Mouse (Mus musculus) A20 (cell line): ENCODE results near the gene Lrrc4.
A peak's percentile ranks its signal among the peaks of the same experiment; 100 is the strongest.

Experiments
- DNase-seq: peaks from one replicate; pipeline ENCODE4 v3.0.0-alpha.2; 2011; ENCODE audit warnings: low read depth, low spot score

Gene Lrrc4

DNA sequence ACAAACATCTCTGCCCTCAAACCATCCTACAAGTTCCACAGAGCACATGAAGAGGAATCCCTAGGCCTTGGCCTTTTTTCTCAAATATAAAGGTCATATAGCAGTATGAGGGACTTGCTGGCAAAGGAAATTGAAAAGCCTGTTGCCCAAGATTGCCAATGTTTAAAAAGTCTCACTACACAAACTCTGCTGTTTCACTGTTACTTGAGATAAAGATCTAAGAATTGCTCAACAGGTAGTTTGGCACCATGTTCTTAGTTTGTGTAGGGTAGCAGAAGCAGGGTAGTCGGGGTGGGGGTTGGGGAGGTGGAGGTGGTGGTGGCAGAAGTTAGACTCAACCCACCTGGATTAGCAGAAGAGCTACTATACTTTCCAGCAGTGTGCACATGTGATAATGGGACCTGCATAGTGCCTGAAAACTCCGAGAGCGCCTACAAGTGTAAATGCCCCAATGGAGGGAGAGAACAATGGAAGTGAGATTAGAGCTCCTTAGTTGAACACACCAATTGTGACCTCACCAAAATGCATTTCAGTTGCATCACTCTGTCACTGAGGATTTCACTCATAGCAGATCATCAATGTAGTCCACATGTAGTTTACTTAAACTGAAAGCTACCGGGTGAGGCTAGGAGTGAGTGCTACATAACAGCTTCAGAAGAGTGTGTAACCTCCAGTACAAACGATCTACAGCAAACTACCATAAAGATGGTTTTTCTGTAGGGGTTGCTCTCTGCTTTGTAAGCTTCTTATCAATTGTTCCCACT is 97.5 kb downstream of the Lrrc4 start:
- DNase-seq, result no peak

DNA sequence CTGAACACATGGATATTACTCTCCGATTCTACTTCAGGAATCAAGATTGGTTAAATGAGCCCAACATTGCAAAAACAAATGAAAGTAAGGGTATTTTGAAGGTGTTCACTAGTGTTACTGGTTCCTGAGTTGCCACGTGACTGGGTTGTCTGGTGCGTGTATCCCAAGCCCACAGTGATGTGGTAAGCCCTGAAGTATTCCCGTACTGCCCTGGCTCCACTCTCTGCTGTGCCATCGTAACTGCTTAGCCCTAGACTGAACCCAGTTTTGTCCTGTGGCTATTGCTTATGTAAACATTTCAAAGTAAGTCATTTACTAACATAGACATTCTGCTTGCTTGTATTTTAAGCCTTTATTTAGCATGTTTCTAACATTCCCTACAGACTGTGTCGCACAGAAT is 100.3 kb downstream of the Lrrc4 start:
- DNase-seq, result no peak

DNA sequence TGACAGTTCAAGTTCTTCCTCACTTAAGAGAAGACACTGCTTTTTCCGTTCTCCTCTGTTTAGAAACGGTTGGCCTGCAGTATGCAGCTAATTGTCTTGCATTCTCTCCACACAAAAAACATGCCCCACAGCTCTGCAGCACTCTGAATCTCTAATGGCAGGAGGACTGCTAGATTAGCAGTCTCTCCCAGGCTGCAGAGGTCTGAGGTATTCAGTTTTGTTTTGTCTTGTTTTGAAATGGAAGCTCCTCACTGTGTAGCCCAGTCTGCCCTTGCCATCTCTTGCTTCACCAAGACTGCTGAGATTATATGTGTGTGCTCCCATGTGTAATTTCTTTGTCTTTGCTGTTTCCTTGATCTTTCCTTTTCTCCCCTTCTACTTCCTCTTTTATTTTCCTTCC is 101.9 kb downstream of the Lrrc4 start:
- DNase-seq, result no peak

DNA sequence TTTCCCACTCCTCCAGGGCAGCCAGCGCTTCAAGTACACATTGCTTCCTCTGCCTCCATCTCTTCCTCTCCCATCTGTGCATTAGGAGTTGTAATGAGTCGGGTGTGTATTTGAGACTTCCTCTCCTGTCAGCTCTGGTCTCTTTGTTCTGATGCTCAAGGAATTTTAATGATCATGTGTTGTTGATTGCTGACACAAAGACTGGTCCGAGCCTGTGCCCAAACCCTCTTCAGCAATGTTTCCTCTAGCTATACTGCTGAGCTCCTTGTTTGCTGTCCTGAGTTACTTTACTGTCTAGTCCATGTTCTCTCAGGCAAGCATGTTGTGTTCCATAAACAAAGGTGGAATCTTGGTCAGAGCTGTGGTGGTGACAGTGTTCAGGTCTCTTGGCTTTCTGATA is 102.3 kb downstream of the Lrrc4 start:
- no peak for DNase-seq

DNA sequence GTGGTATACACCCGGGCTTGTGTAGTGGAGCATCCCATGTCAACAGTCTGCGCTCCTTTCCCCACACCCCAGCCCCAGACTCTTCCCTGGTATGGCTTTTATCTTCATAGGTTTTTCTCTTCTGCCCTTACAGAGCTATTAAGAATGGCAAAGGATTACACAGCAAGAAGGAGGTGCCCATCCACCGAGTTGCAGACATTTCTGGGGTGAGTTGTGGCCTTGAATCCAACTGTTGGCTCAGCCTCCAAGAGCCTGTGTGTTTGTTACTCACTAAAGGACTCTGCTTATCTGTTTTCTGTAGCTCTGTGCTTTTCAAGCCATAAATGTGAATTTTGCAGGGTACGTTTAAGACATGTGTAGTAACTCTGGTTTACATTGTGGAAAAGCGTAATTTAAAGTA is 106.8 kb downstream of the Lrrc4 start:
- no peak for DNase-seq

DNA sequence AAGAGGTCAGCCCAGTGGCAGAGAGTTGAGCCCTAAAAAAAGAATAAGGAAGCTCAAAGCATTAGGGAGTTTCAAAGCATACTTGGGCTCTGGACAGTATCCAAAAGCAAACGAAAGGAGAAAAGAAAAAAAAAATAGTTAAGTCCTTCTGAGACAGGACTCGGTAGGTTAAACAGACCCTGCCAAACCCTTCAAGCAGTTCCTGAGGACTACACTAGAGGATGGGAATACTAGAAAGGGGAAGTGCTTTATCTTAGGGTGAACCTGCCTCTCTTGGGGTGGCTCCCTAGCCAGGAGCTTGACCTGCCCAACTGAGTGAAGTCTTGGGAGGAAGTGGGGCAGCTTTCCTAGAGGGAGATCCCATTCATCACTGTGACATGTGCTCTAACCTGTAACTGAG is 108.5 kb downstream of the Lrrc4 start:
- peak; percentile 36 for DNase-seq

DNA sequence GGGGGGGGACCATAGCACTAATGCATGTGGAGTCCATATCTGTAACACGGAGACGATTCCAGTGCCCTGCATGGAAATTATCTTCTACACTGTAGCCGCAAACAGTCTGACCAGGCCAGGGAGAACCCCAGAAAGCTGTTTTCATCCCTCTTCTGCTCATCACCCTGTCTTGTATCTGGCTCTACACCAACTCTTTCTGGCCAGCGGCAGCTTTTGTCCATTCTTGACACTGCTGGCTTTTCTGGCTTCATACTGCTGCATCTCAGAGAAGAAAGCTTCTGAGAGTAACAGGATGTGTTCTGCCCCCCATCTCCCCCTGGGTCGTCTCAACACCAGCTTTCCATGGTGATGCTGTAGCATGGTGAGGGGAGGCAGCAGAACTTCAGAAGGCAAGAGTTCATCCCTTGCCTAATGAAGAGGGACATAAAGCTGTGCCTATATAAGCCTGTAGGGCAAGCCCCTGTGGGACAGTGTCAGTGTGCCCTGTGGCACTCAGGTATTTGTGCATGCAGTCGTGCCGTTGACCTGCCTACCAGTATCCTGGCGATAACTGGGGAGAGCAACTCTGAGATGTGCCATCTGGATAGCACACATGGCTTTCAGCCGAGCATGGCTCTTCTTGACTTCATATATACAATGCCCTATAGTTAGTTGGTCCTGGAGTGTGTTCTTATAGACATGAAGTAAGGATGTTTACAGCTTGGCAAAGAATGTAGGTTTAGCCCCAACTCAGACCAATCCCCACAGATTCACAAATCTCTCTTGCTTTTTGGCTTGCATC is 111.0 kb downstream of the Lrrc4 start:
- no peak for DNase-seq

DNA sequence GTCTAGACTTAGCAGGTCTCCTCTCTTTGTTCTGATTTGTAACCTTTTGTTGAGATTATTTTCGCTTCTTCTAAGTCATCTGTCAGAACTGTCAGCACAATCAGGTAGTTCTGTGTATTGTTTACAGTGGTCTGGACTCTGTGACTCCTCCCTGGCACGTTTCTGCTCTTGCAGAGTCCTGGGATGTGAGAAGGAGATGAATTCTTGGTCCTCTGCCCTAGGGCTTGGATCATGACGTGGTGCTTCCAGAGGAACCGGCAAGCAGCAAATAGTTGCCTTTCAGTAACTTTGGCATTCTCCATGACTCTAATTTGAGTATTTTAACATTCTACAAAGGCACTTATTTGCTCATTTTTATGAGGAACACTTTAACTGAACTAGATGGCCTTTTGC is 113.7 kb downstream of the Lrrc4 start:
- DNase-seq, result no peak

DNA sequence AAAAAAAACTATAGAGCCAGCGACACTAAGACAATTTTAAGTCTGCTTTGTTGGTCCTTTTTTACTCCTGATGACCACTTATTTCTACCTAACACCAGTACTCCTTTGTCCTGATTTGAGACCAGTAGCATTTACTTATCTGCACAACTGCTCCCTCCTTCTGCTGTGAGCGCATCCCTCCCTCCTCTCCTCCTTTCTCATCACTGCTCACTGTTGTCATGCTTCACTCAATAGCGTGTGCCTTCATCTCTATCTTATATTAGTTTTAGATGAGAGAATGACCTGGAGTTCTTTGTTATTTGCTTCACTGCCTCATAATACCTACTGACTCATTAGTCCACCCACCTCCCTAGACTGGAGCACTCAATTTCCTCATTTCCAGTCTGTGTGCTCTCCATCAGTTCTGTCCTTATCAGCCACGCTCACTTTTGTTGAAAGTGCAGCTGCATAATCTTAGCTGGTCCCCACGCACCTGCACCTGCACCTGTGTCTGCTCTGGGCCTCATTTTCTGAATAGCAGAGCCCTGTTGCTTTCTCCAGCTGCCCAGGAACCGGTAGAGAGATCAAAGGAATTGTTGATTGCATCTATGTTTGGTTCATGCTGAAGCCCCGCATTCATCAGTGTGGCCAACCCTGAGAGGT is 114.2 kb downstream of the Lrrc4 start:
- DNase-seq, result peak; percentile 84

DNA sequence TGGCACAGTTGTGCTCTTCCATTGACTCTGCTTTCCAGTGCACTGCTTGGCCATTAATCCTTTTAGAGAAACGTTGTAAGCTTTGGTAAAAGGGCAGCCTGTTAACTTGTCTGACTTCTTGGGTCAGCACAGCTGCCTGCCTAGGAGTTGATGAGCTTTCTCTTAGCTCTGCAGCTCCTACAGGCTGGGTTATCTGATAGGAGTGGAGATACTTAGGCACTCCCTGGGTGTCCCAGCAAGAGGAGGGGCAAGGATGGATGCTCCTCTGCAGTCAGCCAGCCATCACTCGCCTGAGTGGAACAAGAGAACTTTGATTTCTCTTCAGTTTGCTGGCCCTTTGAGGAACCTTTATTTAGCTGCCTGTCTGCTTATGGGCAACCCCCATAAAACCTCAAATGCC is 121.5 kb downstream of the Lrrc4 start:
- no peak for DNase-seq

DNA sequence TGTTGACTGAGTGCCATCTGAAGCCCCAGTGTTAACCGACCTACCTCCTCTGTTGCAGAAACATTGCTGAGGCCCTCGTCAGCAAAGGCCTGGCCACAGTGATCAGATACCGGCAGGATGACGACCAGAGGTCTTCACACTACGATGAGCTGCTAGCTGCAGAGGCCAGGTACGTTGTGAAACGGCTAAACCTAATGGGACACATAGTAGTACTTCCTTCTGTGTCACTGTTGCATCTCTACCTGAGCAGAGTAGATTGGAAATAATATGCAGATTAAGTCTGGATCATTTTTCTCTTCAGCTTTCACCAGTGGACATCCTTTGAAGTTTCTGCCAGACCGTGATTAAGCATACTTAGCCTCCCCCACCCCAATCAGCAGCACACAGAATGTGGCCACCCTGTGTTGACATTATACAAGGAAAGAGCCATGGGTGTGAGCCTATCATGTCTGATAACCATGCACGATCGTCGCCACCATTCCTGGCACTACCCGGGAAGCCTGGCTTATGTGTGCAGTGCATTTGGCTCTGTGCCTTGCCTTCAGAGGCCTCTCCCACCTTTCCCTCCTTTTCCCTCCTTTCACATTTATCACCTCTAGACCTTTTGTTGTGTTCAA is 124.5 kb downstream of the Lrrc4 start:
- DNase-seq, result no peak

DNA sequence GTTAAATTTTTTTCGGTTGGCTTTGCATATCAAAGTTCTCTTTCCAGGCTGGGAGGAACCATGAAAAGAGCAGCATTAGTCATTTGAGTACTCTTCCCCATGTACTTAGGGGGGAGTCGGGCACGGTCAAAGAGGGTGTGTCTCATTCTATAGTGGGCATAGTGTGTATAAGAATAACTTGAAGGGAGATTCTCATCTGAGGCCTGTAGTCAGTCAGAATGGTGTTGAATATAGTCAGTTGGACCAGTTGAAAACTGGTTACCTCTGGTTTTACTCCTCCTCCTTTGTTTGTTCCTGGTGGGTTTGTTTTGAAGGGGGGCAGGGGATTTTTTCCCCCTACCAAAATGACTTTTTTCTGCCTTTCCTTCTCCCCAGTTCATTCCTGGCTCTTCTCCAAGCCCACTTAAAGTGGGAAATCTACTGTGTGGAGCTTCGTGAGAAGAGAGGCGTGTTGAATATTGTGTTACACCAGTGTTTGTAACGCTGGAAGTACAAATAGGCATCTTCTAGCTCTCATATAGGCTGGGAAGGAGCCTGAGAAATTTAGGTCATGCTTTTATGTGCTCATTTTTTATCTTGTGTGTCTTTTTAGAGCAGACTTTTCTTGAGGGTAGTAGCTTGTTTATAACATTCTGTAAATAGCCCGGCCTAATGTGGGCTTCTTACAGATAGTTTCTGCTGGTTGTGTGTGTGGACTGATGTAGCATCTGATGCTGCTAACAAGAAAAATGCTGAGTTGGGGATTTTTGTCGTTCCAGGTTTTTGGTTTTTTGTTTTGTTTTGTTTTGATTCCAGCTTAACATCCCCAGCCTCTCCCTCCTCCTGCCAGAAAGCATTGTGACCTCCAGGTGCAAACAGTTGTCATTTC is 125.2 kb downstream of the Lrrc4 start:
- DNase-seq, result no peak

DNA sequence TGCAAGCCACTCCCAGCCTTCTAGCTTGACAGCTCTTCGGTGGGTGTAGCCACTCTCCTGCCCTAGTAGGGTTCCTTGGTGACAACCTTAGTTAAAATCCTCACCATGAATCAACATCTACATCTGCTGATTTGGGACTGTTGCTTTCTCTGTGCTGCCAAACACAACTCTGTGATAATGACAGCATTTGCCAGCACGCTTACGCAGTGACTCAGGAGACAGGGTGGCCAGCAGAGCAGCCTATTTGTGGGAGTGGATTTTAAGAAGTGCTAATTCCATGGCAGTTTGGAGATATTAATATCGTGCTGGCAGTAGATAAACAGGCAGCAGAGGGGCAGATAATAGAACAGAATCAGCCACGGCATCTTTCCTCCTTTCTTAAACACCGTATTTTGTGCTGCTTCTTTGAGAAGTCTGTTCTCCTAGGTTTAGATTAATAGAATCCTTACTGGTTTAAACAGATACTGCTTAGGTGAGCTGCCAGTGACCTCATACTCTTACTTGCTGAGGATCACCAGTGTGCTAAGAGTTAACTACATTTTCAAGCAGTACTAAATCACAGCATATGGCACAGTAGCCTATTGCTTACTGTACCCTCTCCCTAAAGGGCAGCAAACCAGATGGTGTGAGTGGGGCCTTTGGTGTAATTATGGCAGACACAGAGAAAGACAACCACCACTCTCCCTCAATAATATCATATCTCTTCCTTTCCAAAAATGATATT is 126.0 kb downstream of the Lrrc4 start:
- no peak for DNase-seq

DNA sequence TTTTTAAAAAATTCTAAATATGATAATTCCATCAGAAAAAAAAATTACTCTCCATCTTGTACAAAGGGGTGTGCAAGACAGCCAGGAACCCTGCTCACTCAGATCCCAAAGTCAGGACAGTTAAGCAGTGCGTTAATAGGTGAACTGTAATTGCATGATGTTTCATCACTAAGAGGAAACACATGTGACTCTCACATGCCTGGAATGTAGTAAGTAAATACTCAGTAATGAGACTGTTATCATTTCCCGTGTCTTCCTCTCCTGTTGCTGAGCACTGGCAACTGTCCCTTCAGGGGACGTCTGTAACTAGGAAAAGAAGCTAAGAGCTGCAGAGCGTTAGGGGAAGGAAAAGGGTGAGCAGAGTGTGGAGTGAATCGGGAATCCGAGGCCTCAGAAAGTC is 126.9 kb downstream of the Lrrc4 start:
- DNase-seq, result no peak

DNA sequence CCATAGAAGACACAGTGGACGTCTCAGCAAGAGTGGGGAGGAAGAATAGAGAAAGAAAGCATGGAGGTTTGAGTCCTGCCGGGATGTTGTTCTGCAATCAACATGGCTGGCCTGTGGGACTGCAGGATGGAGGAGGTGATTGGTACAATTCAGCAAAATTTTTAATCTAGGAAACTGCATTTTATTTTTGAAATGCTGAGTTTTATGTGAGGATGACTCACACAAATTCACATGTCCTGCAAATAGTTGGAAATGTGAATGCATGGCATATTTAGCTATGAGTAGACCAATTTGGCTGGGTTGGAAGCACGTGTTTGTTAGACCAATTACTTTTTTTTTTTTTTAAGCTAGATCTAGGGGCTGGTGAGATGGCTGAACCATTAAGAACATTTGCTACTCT is 134.3 kb downstream of the Lrrc4 start:
- DNase-seq, result no peak

DNA sequence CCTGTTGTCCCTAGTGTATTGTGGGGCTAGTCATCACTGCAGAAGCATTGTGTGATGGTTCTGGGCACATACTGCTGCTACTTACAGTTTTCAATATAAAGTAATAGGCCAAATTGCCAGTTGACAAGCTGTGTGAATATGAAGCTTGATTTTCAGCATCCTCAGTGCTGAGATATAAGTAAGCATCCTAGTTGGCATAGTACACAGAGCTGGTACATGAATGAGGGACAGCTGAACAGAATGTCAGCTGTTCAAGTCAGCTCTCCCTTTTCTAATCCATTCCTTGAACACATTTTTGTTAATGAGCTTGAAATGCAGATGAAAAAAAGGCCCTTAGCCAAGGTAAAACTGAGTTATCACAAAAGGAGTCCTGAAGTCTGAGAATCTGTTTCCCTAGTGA is 138.9 kb downstream of the Lrrc4 start:
- DNase-seq, result no peak

DNA sequence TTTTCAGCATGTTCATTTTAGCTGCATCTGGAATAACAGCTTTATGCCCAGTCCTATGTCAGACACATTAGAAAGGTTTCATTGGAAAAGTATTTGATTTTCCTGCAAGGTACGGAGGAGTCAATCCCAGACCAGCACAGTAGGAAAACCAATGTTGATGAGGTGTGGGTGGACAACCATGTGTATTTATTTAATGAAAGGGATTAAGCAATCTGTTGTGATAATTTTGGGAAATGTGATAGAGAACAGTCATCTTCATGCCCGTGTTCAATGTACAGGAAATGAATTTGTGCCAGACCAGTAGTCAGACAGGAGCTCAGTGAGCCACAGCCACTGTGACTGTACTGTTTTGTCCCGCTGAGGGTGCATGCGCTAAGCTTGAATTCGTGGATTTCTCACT is 143.8 kb downstream of the Lrrc4 start:
- DNase-seq, result no peak

DNA sequence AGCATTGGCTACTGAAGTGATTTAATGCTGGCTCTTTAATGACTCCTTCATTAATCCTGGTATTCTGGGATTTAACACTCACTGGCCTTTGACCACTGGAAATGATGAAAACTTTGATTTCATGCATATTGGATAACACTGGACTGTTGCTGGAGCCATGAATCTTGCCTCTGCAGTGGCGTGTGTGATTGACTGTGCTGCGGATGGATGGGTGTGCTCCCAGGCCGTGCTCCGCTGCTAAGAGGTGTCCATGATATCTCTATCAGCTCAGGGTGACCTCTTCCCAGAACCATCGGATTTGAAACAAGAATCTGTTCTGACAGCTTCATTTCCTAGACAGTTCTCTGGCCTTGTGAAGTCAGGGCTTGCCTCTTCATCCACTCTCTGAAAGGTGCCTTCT is 145.8 kb downstream of the Lrrc4 start:
- DNase-seq, result no peak

DNA sequence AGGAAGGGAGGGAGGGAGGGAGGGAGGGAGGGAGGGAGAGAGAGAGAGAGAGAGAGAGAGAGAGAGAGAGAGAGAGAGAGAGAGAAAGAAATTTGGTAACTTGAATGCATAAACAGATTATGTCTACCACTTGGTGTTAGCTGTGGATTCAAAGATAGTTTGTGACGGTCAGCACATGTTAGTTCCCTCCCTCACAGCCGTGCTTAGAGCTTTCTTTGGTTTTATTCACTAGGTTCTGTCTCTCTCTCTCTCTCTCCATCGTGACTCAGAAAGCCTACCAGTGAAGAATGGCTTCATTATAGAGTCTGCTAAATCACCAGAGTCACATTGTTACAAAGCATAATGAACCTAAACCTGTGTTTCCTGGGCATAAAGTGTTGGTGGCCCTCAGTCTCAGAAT is 146.5 kb downstream of the Lrrc4 start:
- no peak for DNase-seq

DNA sequence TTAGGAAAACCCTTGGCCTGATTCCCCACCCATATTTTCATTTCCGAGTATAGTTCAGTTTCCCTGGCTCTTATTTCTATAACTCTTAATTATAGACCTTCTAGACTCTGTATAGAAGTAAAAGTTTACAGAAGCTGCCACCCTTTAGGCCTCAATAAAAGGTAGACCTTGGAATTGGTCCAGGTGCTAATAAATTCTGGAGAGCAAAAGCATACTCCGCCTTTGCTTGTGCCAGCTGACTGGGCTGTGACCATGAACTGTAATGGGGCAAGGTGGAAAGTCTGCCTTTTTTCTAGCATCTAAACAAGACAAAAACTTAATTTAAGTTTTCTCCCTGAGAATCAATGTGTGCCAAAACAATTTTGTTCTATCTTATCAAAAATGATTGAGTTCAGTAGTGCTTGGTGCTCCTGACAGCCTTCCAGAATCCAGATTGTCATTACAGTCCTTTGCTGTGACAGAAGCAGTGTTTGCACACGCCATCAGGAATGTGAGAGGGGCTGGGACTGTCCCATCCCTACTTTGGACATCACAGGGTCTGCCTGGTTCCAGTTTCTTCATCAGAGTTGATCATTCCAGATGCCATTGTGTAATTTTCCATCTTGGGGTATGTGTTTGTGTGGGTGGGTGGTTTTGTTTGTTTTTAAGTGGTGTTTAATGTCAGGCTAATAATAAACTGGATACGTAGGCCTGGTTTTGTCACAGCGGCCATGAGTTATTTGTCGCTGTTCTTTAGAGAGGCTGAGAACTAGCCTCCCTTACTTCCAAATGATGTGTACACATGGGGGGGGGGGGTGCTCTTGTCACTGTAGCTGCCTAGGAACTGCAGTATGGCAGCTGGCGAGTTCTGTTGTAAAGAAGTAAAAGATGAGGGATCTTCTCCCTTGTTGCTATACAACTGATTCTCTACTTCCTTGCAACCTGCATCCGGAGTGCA is 149.8 kb downstream of the Lrrc4 start:
- no peak for DNase-seq
